9 mouse cellular contexts compared by ENCODE assay signal in genomic region chr8:107114150-107115007, GRCm38 (mm10). TPM values are rescaled to one million over a fixed set of nuclear protein-coding genes. Genes with fewer than 3 reads are reported as not detected.
DNase-seq lines count a peak whose midpoint lies in the region; ATAC-seq and TF ChIP-seq lines count a peak whose summit lies in the region.
"Had no signal": no experiment of that assay in that cellular context is flagged by ENCODE, and none has a peak within 500 bp of the region (broad histone marks: within the 10 kb centered on the region; RNA-seq: fewer than 3 reads in every experiment).

No protein-coding gene starts in this region.

- H3K36me3 ChIP-seq in kidney, embryonic 16.5 days (ENCODE audit: insufficient read depth, low read length) = no peaks in the 10 kb centered on the region
- no peaks in the 10 kb centered on the region for H3K36me3 ChIP-seq in ES-Bruce4 (ENCODE audit: control insufficient read depth, insufficient read depth, low read length, poor library complexity, severe bottlenecking)
- H3K36me3 ChIP-seq in liver, embryonic 12.5 days = no peaks in the 10 kb centered on the region
- H3K36me3 ChIP-seq: neural tube, embryonic 12.5 days had no signal

- 25% methylated on average over 19 of the region's 19 CpGs for WGBS in kidney, embryonic 16.5 days
- 32% methylated on average over 19 of the region's 19 CpGs for WGBS in liver, embryonic 12.5 days (ENCODE audit: insufficient replicate concordance)

- H3K9me3 ChIP-seq in kidney, embryonic 16.5 days (ENCODE audit: low read length) = no peaks in the 10 kb centered on the region
- no peaks in the 10 kb centered on the region for H3K9me3 ChIP-seq in ES-Bruce4 (replicated peaks; ENCODE audit: control insufficient read depth, insufficient read depth, low read length, poor library complexity, severe bottlenecking)
- H3K9me3 ChIP-seq in liver, embryonic 12.5 days (replicated peaks) = no peaks in the 10 kb centered on the region
- H3K9me3 ChIP-seq: neural tube, embryonic 12.5 days had no signal

- H3K9ac ChIP-seq in kidney, embryonic 16.5 days (replicated peaks; ENCODE audit: low read length) = peak overlapping the region; percentile 15
- peak overlapping the region; percentile 77 for H3K9ac ChIP-seq in ES-Bruce4 (ENCODE audit: low read depth, poor library complexity, severe bottlenecking)
- H3K9ac ChIP-seq in liver, embryonic 12.5 days = no peak overlapping the region
- H3K9ac ChIP-seq: neural tube, embryonic 12.5 days had no signal

- H3K4me2 ChIP-seq in kidney, embryonic 16.5 days (replicated peaks; ENCODE audit: low read depth, low read length) = peak overlapping the region; percentile 40
- peak overlapping the region; percentile 38 for H3K4me2 ChIP-seq in liver, embryonic 12.5 days
- H3K4me2 ChIP-seq: neural tube, embryonic 12.5 days had no signal

- no peak for DNase-seq in kidney, adult 8-10 months
- DNase-seq in cerebellum, adult 9-11 months = no peak
- no peak for DNase-seq in embryo, embryonic 10 days (ENCODE audit: low spot score)
- no peak for DNase-seq in Muller cell, postnatal 12 days (ENCODE audit: inconsistent ontology term)

- TF ChIP-seq CTCF in ES-Bruce4 (IDR thresholded peaks at IDR 0.05; ENCODE audit: low read depth, low read length) = no peak

- no peak for TF ChIP-seq EP300 in ES-Bruce4 (IDR thresholded peaks at IDR 0.05; ENCODE audit: insufficient read depth, low read depth, low read length)

- ATAC-seq in kidney, embryonic 16.5 days (ENCODE audit: low FRiP score, low TSS enrichment) = peak; percentile 20; the same call in 1 of the 2 replicates
- ATAC-seq in granulocyte monocyte progenitor cell, adult 5-6 weeks (replicated peaks; ENCODE audit: poor library complexity, severe bottlenecking) = peak; percentile 82
- ATAC-seq in liver, embryonic 12.5 days = peak; percentile 39

- H3K4me3 ChIP-seq in kidney, embryonic 16.5 days (ENCODE audit: low read length) = peak overlapping the region; percentile 11; the same call in 1 of the 2 replicates
- H3K4me3 ChIP-seq in ES-Bruce4 (ENCODE audit: low read depth, low read length) = peak overlapping the region; percentile 5; the same call in 1 of the 2 replicates
- no peak overlapping the region for H3K4me3 ChIP-seq in liver, embryonic 12.5 days
- H3K4me3 ChIP-seq: neural tube, embryonic 12.5 days had no signal

- H3K4me1 ChIP-seq in kidney, embryonic 16.5 days (ENCODE audit: insufficient read depth, low read length) = peaks cover 52% of the 10 kb centered on the region
- peaks cover 7% of the 10 kb centered on the region for H3K4me1 ChIP-seq in ES-Bruce4 (ENCODE audit: control insufficient read depth, insufficient read depth, low read length)
- peaks cover 22% of the 10 kb centered on the region for H3K4me1 ChIP-seq in liver, embryonic 12.5 days
- H3K4me1 ChIP-seq: neural tube, embryonic 12.5 days had no signal

- peak overlapping the region; percentile 88 for H3K27ac ChIP-seq in kidney, embryonic 16.5 days (ENCODE audit: low read length)
- no peak overlapping the region for H3K27ac ChIP-seq in ES-Bruce4 (ENCODE audit: insufficient read depth, low read length)
- H3K27ac ChIP-seq in liver, embryonic 12.5 days = no peak overlapping the region
- H3K27ac ChIP-seq: neural tube, embryonic 12.5 days had no signal

- no peaks in the 10 kb centered on the region for H3K27me3 ChIP-seq in kidney, embryonic 16.5 days (ENCODE audit: insufficient read depth, low read length)
- no peaks in the 10 kb centered on the region for H3K27me3 ChIP-seq in ES-Bruce4 (ENCODE audit: control insufficient read depth, insufficient read depth, low read length, poor library complexity, severe bottlenecking)
- no peaks in the 10 kb centered on the region for H3K27me3 ChIP-seq in liver, embryonic 12.5 days (replicated peaks)
- H3K27me3 ChIP-seq: neural tube, embryonic 12.5 days had no signal

- no peak for TF ChIP-seq POLR2A in ES-Bruce4 (IDR thresholded peaks at IDR 0.05; ENCODE audit: insufficient read depth, low read length)

RNA-seq across cellular contexts. Expression of gene Terf2, which starts 18.0 kb away (rescaled TPM):
- polyA plus RNA-seq in kidney, embryonic 16.5 days (2015; fragmentation: Nextera tagmentation; extraction: Ambion mirVana) = 14.8 and 18.2 TPM in 2 replicates
- polyA plus RNA-seq in ES-Bruce4 (2011; ENCODE audit: insufficient read depth, insufficient read length, low read depth, missing spikeins) = 40.8 and 48.6 TPM in 2 replicates
- 39.1 and 46.7 TPM in 2 replicates for total RNA-seq in granulocyte monocyte progenitor cell, adult 5-6 weeks (2014; fragmentation: Nextera tagmentation)
- total RNA-seq in granulocyte monocyte progenitor cell, adult 5-6 weeks (2017) = 22.3 and 26.3 TPM in 2 replicates
- 9.2 and 11.5 TPM in 2 replicates for polyA plus RNA-seq in liver, embryonic 12.5 days (2016; fragmentation: Nextera tagmentation; extraction: Ambion mirVana)

RNA-seq across cellular contexts. Expression of gene Cyb5b, which starts 36.1 kb away (rescaled TPM):
- 138 and 144 TPM in 2 replicates for polyA plus RNA-seq in kidney, embryonic 16.5 days (2015; fragmentation: Nextera tagmentation; extraction: Ambion mirVana)
- polyA plus RNA-seq in ES-Bruce4 (2011; ENCODE audit: insufficient read depth, insufficient read length, low read depth, missing spikeins) = 102 and 105 TPM in 2 replicates
- total RNA-seq in granulocyte monocyte progenitor cell, adult 5-6 weeks (2014; fragmentation: Nextera tagmentation) = 64.4 and 68.5 TPM in 2 replicates
- total RNA-seq in granulocyte monocyte progenitor cell, adult 5-6 weeks (2017) = 59.0 and 67.4 TPM in 2 replicates
- 51.8 and 52.5 TPM in 2 replicates for polyA plus RNA-seq in liver, embryonic 12.5 days (2016; fragmentation: Nextera tagmentation; extraction: Ambion mirVana)

RNA-seq across cellular contexts. Expression of gene Tmed6, which starts 48.9 kb away (rescaled TPM):
- 25.3 and 27.7 TPM in 2 replicates for polyA plus RNA-seq in kidney, embryonic 16.5 days (2015; fragmentation: Nextera tagmentation; extraction: Ambion mirVana)
- not detected in 2 replicates for polyA plus RNA-seq in ES-Bruce4 (2011; ENCODE audit: insufficient read depth, insufficient read length, low read depth, missing spikeins)
- not detected in 2 replicates for total RNA-seq in granulocyte monocyte progenitor cell, adult 5-6 weeks (2014; fragmentation: Nextera tagmentation)
- total RNA-seq in granulocyte monocyte progenitor cell, adult 5-6 weeks (2017) = not detected in 2 replicates
- polyA plus RNA-seq in liver, embryonic 12.5 days (2016; fragmentation: Nextera tagmentation; extraction: Ambion mirVana) = 5.6 and 5.7 TPM in 2 replicates
- polyA plus RNA-seq: neural tube, embryonic 12.5 days had no signal

RNA-seq across cellular contexts. Expression of gene Nip7, which starts 57.7 kb away (rescaled TPM):
- 82.5 and 87.3 TPM in 2 replicates for polyA plus RNA-seq in kidney, embryonic 16.5 days (2015; fragmentation: Nextera tagmentation; extraction: Ambion mirVana)
- 130 and 156 TPM in 2 replicates for polyA plus RNA-seq in ES-Bruce4 (2011; ENCODE audit: insufficient read depth, insufficient read length, low read depth, missing spikeins)
- total RNA-seq in granulocyte monocyte progenitor cell, adult 5-6 weeks (2014; fragmentation: Nextera tagmentation) = 53.7 and 59.8 TPM in 2 replicates
- total RNA-seq in granulocyte monocyte progenitor cell, adult 5-6 weeks (2017) = 56.1 and 67.4 TPM in 2 replicates
- 83.4 and 83.8 TPM in 2 replicates for polyA plus RNA-seq in liver, embryonic 12.5 days (2016; fragmentation: Nextera tagmentation; extraction: Ambion mirVana)

RNA-seq across cellular contexts. Expression of gene Cog8, which starts 57.9 kb away (rescaled TPM):
- 35.0 and 35.6 TPM in 2 replicates for polyA plus RNA-seq in kidney, embryonic 16.5 days (2015; fragmentation: Nextera tagmentation; extraction: Ambion mirVana)
- 20.0 and 21.4 TPM in 2 replicates for polyA plus RNA-seq in ES-Bruce4 (2011; ENCODE audit: insufficient read depth, insufficient read length, low read depth, missing spikeins)
- total RNA-seq in granulocyte monocyte progenitor cell, adult 5-6 weeks (2014; fragmentation: Nextera tagmentation) = 17.0 and 23.7 TPM in 2 replicates
- 22.3 and 25.0 TPM in 2 replicates for total RNA-seq in granulocyte monocyte progenitor cell, adult 5-6 weeks (2017)
- 31.2 and 32.2 TPM in 2 replicates for polyA plus RNA-seq in liver, embryonic 12.5 days (2016; fragmentation: Nextera tagmentation; extraction: Ambion mirVana)

Comparison
In these comparisons a context has a peak if more than half of its experiments do, and no peak if none do; other contexts are left out.
1. ATAC-seq: peak in every context shown above with its lines; median percentile 82 in granulocyte monocyte progenitor cell, adult 5-6 weeks; 39 in liver, embryonic 12.5 days; 20 in kidney, embryonic 16.5 days.